Mouse (Mus musculus) cerebellum, adult 18-20 months (tissue): Measurements from ENCODE around the gene Cpt2.
A peak's percentile ranks its signal among the peaks of the same experiment; 100 is the strongest.

Experiments
- DNase-seq, 2 experiments: peaks; one replicate each; pipeline ENCODE4 v3.0.0; 2021

Cpt2 gene

GRCm38 (mm10) chr4:107920336-107920735 lies 3.1 kb downstream of the Cpt2 start:
- no peak for DNase-seq

GRCm38 (mm10) chr4:107910020-107910419 lies 13.4 kb downstream of the Cpt2 start:
- DNase-seq: no peak

- DNase-seq: no peak
Observed at GRCm38 (mm10) chr4:107906561-107906960, 16.8 kb downstream of the Cpt2 start.

GRCm38 (mm10) chr4:107904252-107904651 lies 19.2 kb downstream of the Cpt2 start:
- no peak for DNase-seq

- DNase-seq: no peak
Observed at GRCm38 (mm10) chr4:107900206-107900605, 23.2 kb downstream of the Cpt2 start.

GRCm38 (mm10) chr4:107899211-107899927 lies 24.0 kb downstream of the Cpt2 start:
- no peak for DNase-seq

- no peak for DNase-seq
Observed at GRCm38 (mm10) chr4:107892663-107893062, 30.7 kb downstream of the Cpt2 start.

- DNase-seq: peak; percentile 94 to 98
Observed at GRCm38 (mm10) chr4:107889731-107890432, 33.5 kb downstream of the Cpt2 start, which contains the start of gene 0610037L13Rik. Gene 0610037L13Rik, plus strand, starts transcription at chr4:107889813.

- no peak for DNase-seq
Observed at GRCm38 (mm10) chr4:107889385-107889730, 34.1 kb downstream of the Cpt2 start.

- no peak for DNase-seq
Observed at GRCm38 (mm10) chr4:107886371-107886770, 37.0 kb downstream of the Cpt2 start.

- no peak for DNase-seq
Observed at GRCm38 (mm10) chr4:107881631-107882030, 41.8 kb downstream of the Cpt2 start.

GRCm38 (mm10) chr4:107879254-107880050 lies 44.0 kb downstream of the Cpt2 start, which contains the start of gene Magoh:
Gene Magoh, plus strand, starts transcription at chr4:107879755.
- peak; percentile 96 for DNase-seq

GRCm38 (mm10) chr4:107864866-107865265 lies 58.5 kb downstream of the Cpt2 start:
- DNase-seq: no peak

- no peak for DNase-seq
Observed at GRCm38 (mm10) chr4:107858995-107859394, 64.4 kb downstream of the Cpt2 start.

GRCm38 (mm10) chr4:107856958-107857686 lies 66.3 kb downstream of the Cpt2 start:
- DNase-seq: peak; percentile 56 to 58
